Comparison of ENCODE assay signal across 10 mouse cellular contexts in the genomic region with DNA sequence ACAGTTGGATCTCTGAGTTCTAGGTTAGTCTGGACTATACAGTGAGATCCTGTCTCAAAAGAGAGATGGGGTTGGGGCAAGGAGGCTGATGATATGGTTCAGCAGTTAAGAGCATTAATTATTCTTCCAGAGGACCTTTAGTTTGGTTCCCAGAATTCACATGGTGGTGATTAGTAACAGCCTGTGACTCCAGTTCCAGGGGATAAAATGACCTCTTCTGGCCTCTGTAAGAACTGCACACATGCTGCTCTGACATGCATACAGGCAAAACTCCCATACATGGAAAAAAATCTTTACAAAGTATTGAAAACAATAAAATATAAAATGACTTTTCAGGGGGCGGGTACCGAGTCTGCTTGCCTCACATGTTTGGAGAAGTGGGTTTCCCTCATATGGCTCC. TPM values are rescaled to one million over a fixed set of nuclear protein-coding genes. Genes with fewer than 3 reads are reported as not detected.
A peak's percentile ranks its signal among the peaks of the same experiment; 100 is the strongest.
DNase-seq lines count a peak whose midpoint lies in the region; ATAC-seq and TF ChIP-seq lines count a peak whose summit lies in the region.
"Had no signal": no experiment of that assay in that cellular context is flagged by ENCODE, and none has a peak within 500 bp of the region (broad histone marks: within the 10 kb centered on the region; RNA-seq: fewer than 3 reads in every experiment).

No protein-coding gene starts in this region.

- no peaks in the 10 kb centered on the region for H3K27me3 ChIP-seq in hindbrain, postnatal 0 days (ENCODE audit: insufficient read depth, low read length)
- no peaks in the 10 kb centered on the region for H3K27me3 ChIP-seq in hindbrain, embryonic 10.5 days (ENCODE audit: insufficient read depth, poor library complexity, severe bottlenecking)
- H3K27me3 ChIP-seq: heart, embryonic 13.5 days; lung, embryonic 15.5 days had no signal

- WGBS in hindbrain, postnatal 0 days: 88% methylated on average over 2 of the region's 2 CpGs
- WGBS in hindbrain, embryonic 10.5 days: 83% methylated on average over 2 of the region's 2 CpGs

- DNase-seq in hindbrain, postnatal 0 days (ENCODE audit: low spot score): peak; percentile 51
- no peak for DNase-seq in hindbrain, embryonic 10.5 days (ENCODE audit: low spot score)
- peak; percentile 87 for DNase-seq in 3T3-L1 (ENCODE audit: low read depth, low spot score)
- peak; percentile 31 to 46 for DNase-seq in B cell, adult 2 months
- peak; percentile 49 for DNase-seq in forelimb bud, embryonic 11.5 days (ENCODE audit: low read depth, low spot score)
- no peak for DNase-seq in right cerebral cortex, postnatal 14 days
- no peak for DNase-seq in gastrocnemius, postnatal 14 days
- DNase-seq in ovary, postnatal 36 days (ENCODE audit: low spot score): no peak

- no peak overlapping the region for H3K4me2 ChIP-seq in hindbrain, postnatal 0 days (ENCODE audit: low read depth, low read length)
- H3K4me2 ChIP-seq: heart, embryonic 13.5 days; lung, embryonic 15.5 days had no signal

- H3K27ac ChIP-seq in hindbrain, postnatal 0 days: no peak overlapping the region
- no peak overlapping the region for H3K27ac ChIP-seq in hindbrain, embryonic 10.5 days
- H3K27ac ChIP-seq: heart, embryonic 13.5 days; lung, embryonic 15.5 days had no signal

- no peaks in the 10 kb centered on the region; the same call in 1 of the 2 replicates for H3K36me3 ChIP-seq in hindbrain, postnatal 0 days (ENCODE audit: insufficient read depth, low read length)
- H3K36me3 ChIP-seq in hindbrain, embryonic 10.5 days: peaks cover 26% of the 10 kb centered on the region

- intact Hi-C loops in gastrocnemius, postnatal 14 days (cut with DNase I; ENCODE audit: low total_unique reads): no loop called here

- no peak overlapping the region for H3K4me3 ChIP-seq in hindbrain, postnatal 0 days (ENCODE audit: low read length)
- no peak overlapping the region; the same call in 1 of the 2 replicates for H3K4me3 ChIP-seq in hindbrain, embryonic 10.5 days
- H3K4me3 ChIP-seq: heart, embryonic 13.5 days; lung, embryonic 15.5 days had no signal

- H3K4me1 ChIP-seq in hindbrain, postnatal 0 days (ENCODE audit: insufficient read depth, low read length): peaks cover 21% of the 10 kb centered on the region
- peaks cover 37% of the 10 kb centered on the region for H3K4me1 ChIP-seq in hindbrain, embryonic 10.5 days (replicated peaks)

- H3K9ac ChIP-seq in hindbrain, postnatal 0 days (replicated peaks; ENCODE audit: low read length): no peak overlapping the region
- H3K9ac ChIP-seq: heart, embryonic 13.5 days; lung, embryonic 15.5 days had no signal

- no peaks in the 10 kb centered on the region for H3K9me3 ChIP-seq in hindbrain, postnatal 0 days (ENCODE audit: low read length)
- no peaks in the 10 kb centered on the region for H3K9me3 ChIP-seq in hindbrain, embryonic 10.5 days
- H3K9me3 ChIP-seq: heart, embryonic 13.5 days; lung, embryonic 15.5 days had no signal

- peak; percentile 52 for TF ChIP-seq CTCF in hindbrain, postnatal 0 days (IDR thresholded peaks at IDR 0.05; ENCODE audit: low read depth)

- ATAC-seq in hindbrain, postnatal 0 days: no peak

RNA-seq across cellular contexts. Expression of a gene that starts 3.1 kb away (rescaled TPM):
- total RNA-seq in hindbrain, postnatal 0 days (2014; rRNA removed): 85.1 and 100 TPM in 2 replicates
- polyA plus RNA-seq in hindbrain, postnatal 0 days (2015; fragmentation: Nextera tagmentation; extraction: Ambion mirVana): 81.8 and 82.8 TPM in 2 replicates
- polyA plus RNA-seq in hindbrain, embryonic 10.5 days (2016; fragmentation: Nextera tagmentation; extraction: Ambion mirVana): 53.8 and 63.9 TPM in 2 replicates
- 10 to 100 TPM; 45.1 to 48.4 TPM for total RNA-seq in gastrocnemius, postnatal 14 days (2021)

RNA-seq across cellular contexts. Expression of a gene that starts 3.3 kb away (rescaled TPM):
- total RNA-seq in hindbrain, postnatal 0 days (2014; rRNA removed): 111 and 123 TPM in 2 replicates
- 331 and 338 TPM in 2 replicates for polyA plus RNA-seq in hindbrain, postnatal 0 days (2015; fragmentation: Nextera tagmentation; extraction: Ambion mirVana)
- polyA plus RNA-seq in hindbrain, embryonic 10.5 days (2016; fragmentation: Nextera tagmentation; extraction: Ambion mirVana): 223 and 271 TPM in 2 replicates
- 100 to 1,000 TPM; 550 to 558 TPM for total RNA-seq in gastrocnemius, postnatal 14 days (2021)

RNA-seq across cellular contexts. Expression of a gene that starts 19.3 kb away (rescaled TPM):
- total RNA-seq in hindbrain, postnatal 0 days (2014; rRNA removed): not detected in 2 replicates
- not detected in 2 replicates for polyA plus RNA-seq in hindbrain, postnatal 0 days (2015; fragmentation: Nextera tagmentation; extraction: Ambion mirVana)
- not detected in 2 replicates for polyA plus RNA-seq in hindbrain, embryonic 10.5 days (2016; fragmentation: Nextera tagmentation; extraction: Ambion mirVana)
- not detected for total RNA-seq in gastrocnemius, postnatal 14 days (2021)
- polyA plus RNA-seq: heart, embryonic 13.5 days; lung, embryonic 15.5 days had no signal

RNA-seq across cellular contexts. Expression of a gene that starts 25.8 kb away (rescaled TPM):
- not detected in 2 replicates for total RNA-seq in hindbrain, postnatal 0 days (2014; rRNA removed)
- not detected in 2 replicates for polyA plus RNA-seq in hindbrain, postnatal 0 days (2015; fragmentation: Nextera tagmentation; extraction: Ambion mirVana)
- 0.44 and 0.58 TPM in 2 replicates for polyA plus RNA-seq in hindbrain, embryonic 10.5 days (2016; fragmentation: Nextera tagmentation; extraction: Ambion mirVana)
- total RNA-seq in gastrocnemius, postnatal 14 days (2021): under 1 TPM; 0.58 to 0.70 TPM

RNA-seq across cellular contexts. Expression of a gene that starts 29.6 kb away (rescaled TPM):
- 17.4 and 18.5 TPM in 2 replicates for total RNA-seq in hindbrain, postnatal 0 days (2014; rRNA removed)
- polyA plus RNA-seq in hindbrain, postnatal 0 days (2015; fragmentation: Nextera tagmentation; extraction: Ambion mirVana): 16.0 and 16.1 TPM in 2 replicates
- 6.9 and 8.6 TPM in 2 replicates for polyA plus RNA-seq in hindbrain, embryonic 10.5 days (2016; fragmentation: Nextera tagmentation; extraction: Ambion mirVana)
- 1 to 10 TPM; 6.4 to 7.2 TPM for total RNA-seq in gastrocnemius, postnatal 14 days (2021)

Comparison
In these comparisons a context has a peak if more than half of its experiments do, and no peak if none do; other contexts are left out.
1. DNase-seq: peak in hindbrain, postnatal 0 days (single experiment), 3T3-L1 (single experiment), B cell, adult 2 months (2 of 2) and forelimb bud, embryonic 11.5 days (single experiment); none in hindbrain, embryonic 10.5 days (single experiment), right cerebral cortex, postnatal 14 days (single experiment), gastrocnemius, postnatal 14 days (single experiment) and ovary, postnatal 36 days (single experiment).